Mouse (Mus musculus): Measurements from ENCODE around the gene Gm9964.

DNA sequence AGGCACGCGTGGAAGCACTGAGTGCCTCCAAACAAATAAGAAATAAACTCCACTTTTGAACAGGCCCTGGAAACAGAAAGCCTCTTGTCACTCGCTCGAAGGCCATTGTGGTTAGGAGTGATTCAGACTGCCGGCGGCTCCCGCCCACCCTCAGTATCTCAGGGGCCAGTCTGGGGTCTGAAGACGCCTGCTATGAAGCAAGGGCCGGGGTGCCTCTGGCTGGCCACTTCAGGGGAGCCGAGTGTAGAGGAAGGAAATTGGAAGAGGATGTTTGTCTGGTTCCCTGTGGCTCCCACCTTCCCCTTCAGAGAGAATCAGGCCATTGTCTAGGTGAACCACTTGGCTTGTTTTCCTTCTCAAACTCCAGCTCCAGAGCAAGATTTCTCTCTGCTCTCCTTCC is 10.3 kb upstream of the Gm9964 start:
- no peak for TF ChIP-seq POLR2A (IDR thresholded peaks at IDR 0.05; ENCODE audit: borderline replicate concordance, extremely low read depth, low read depth, low read length)
- no peak for TF ChIP-seq CTCF (IDR thresholded peaks at IDR 0.05; ENCODE audit: insufficient read depth, low read length)

Data from lung, adult 2 months (tissue).